2 mouse cellular contexts compared by ENCODE assay signal in the genomic region with DNA sequence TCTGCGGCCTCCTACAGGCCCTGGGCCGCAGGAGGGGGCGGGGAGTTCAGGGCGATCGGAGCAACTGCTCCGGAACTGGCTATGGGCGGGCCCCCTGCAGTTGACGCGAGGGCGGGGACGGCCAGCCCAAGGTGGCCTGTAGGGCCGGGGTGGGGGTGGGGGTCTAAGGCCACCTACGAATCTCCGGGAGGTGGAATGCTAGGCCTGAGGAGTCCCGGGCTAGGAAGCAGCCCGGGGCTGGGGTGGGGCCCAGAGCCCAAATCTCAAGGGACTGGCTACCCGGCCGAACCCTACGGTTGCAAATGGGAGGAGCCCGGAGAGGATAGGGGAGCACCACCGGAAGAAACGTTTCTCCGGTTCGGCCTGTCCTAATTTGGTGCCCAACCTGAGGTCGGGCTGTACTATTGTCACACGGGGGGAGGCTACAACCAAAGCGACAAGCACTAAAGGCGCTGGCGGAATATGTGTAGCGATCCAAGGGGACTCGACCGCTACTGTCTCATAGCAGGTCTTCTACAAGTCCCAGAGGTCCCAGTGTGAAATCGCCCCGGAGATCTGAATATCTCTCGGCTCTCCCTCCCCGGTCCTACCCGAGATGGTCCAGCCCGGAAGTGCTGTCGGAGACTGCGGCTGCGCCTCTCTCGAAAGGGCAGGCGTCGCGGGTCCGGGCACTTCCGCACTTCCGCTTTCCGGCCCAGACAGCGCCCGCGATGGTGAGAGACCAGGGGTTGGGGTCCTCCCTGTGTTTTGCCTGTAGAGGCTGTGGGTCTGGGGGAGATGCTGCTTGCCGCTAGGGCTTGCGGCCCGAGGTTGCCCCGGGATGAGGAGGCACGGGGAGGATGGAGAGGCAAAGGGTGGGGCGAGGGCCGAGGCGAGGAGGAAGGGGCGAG.
TF ChIP-seq lines count a peak whose summit lies in the region.

A gene (minus strand): TSS at position 388 of the 890 bp plus-strand sequence.
A gene (plus strand): TSS at position 620 of the 890 bp plus-strand sequence.

TF ChIP-seq in C2C12, 6 proteins besides CTCF, POLR2A, EP300 and RAD21 (continued from another document):
- TF ChIP-seq MYOD1 (IDR thresholded peaks at IDR 0.05; ENCODE audit: control insufficient read depth, insufficient read length, low read depth) = no peak

TF ChIP-seq in myocyte, 11 proteins besides CTCF, POLR2A, EP300 and RAD21 (continued from another document):
- TF ChIP-seq MYOG (IDR thresholded peaks at IDR 0.05; ENCODE audit: control insufficient read depth in 1 of 3, insufficient read depth in 1 of 3, insufficient read length in 2 of 3, low read depth in 2 of 3) (peak in 2 of 3 experiments; percentile 36 to 57), POLR2AphosphoS2 (IDR thresholded peaks at IDR 0.05; ENCODE audit: insufficient read length, low read depth) (peak; percentile 81), REST (IDR thresholded peaks at IDR 0.05; ENCODE audit: insufficient read depth, insufficient read length) (no peak), SRF (IDR thresholded peaks at IDR 0.05; ENCODE audit: control insufficient read depth, insufficient read length, low read depth) (peak; percentile 98)
TF ChIP-seq in myocyte: peak in this region for 4.
